ENCODE assay signal across 11 mouse cellular contexts in the genomic region with DNA sequence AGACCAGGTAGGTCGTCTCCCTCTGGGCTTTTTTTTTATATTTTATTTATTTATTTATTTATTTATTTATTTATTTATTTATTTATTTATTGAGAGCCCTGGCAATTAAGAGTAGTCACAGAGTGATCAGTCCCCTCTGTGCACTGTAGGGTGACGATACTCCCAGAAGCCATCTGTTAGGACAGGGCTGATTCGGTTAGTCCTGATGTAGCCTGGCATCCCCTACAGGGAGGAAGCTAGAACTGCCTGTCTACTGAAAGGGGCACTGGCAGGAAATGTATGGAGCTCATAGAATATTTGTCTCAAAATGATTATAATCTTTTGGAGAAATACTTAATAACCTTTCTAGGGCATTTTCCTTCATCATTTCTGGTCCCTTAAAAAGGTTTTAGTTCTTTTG.
DNase-seq lines count a peak whose midpoint lies in the region; ATAC-seq and TF ChIP-seq lines count a peak whose summit lies in the region.
"Had no signal": no experiment of that assay in that cellular context is flagged by ENCODE, and none has a peak within 500 bp of the region (broad histone marks: within the 10 kb centered on the region; RNA-seq: fewer than 3 reads in every experiment).

No protein-coding gene starts in this region.

- H3K27ac ChIP-seq in forebrain, postnatal 0 days (ENCODE audit: low read depth, low read length), result no peak overlapping the region
- no peak overlapping the region for H3K27ac ChIP-seq in forebrain, embryonic 16.5 days (ENCODE audit: low read length)
- H3K27ac ChIP-seq in liver, embryonic 14.5 days, result no peak overlapping the region
- H3K27ac ChIP-seq: embryonic facial prominence, embryonic 13.5 days had no signal

- no peak overlapping the region for H3K4me3 ChIP-seq in forebrain, postnatal 0 days (ENCODE audit: low read depth, low read length)
- no peak overlapping the region for H3K4me3 ChIP-seq in forebrain, embryonic 16.5 days (replicated peaks; ENCODE audit: low read length)
- H3K4me3 ChIP-seq in liver, embryonic 14.5 days (ENCODE audit: insufficient read depth in 1 of 2, low read depth in 2 of 2, low read length in 2 of 2), result no peak overlapping the region
- H3K4me3 ChIP-seq: embryonic facial prominence, embryonic 13.5 days had no signal

- no peak for ATAC-seq in forebrain, postnatal 0 days
- ATAC-seq in forebrain, embryonic 16.5 days, result no peak
- 0 out of 2 replicates have a peak, but pooled peaks have one; percentile 29 for ATAC-seq in liver, embryonic 14.5 days (ENCODE audit: insufficient read depth)
- peak; percentile 69 for ATAC-seq in megakaryocyte progenitor cell, adult 5-6 weeks (replicated peaks; ENCODE audit: poor library complexity)

- H3K4me2 ChIP-seq in forebrain, postnatal 0 days (ENCODE audit: low read depth), result no peak overlapping the region
- H3K4me2 ChIP-seq in forebrain, embryonic 16.5 days (ENCODE audit: low read length), result no peak overlapping the region
- no peak overlapping the region for H3K4me2 ChIP-seq in liver, embryonic 14.5 days (ENCODE audit: low read depth)
- H3K4me2 ChIP-seq: embryonic facial prominence, embryonic 13.5 days had no signal

- no peak for DNase-seq in forebrain, postnatal 0 days
- DNase-seq in liver, embryonic 14.5 days (ENCODE audit: low read depth in 3 of 3, low spot score in 3 of 3), result no peak
- DNase-seq in liver, result no peak
- DNase-seq in R1 (ENCODE audit: low read depth, low spot score), result peak; percentile 18
- DNase-seq in spleen, adult 18-20 months, result no peak
- no peak for DNase-seq in c-Kit-positive CD71-positive TER-119-positive erythroid progenitor cells, embryonic 14.5 days (ENCODE audit: low spot score)
- DNase-seq: adrenal gland, postnatal 14 days; kidney, postnatal 25 days had no signal

- no peaks in the 10 kb centered on the region for H3K27me3 ChIP-seq in forebrain, postnatal 0 days (ENCODE audit: insufficient read depth, low read length)
- no peaks in the 10 kb centered on the region for H3K27me3 ChIP-seq in forebrain, embryonic 16.5 days (replicated peaks; ENCODE audit: control insufficient read depth, insufficient read depth, low read length)
- H3K27me3 ChIP-seq in liver, embryonic 14.5 days (ENCODE audit: control insufficient read depth, insufficient read depth, low read length), result no peaks in the 10 kb centered on the region
- H3K27me3 ChIP-seq: embryonic facial prominence, embryonic 13.5 days had no signal

- no peak overlapping the region for H3K9ac ChIP-seq in forebrain, postnatal 0 days
- H3K9ac ChIP-seq in forebrain, embryonic 16.5 days (replicated peaks; ENCODE audit: low read depth, low read length), result no peak overlapping the region
- no peak overlapping the region for H3K9ac ChIP-seq in liver, embryonic 14.5 days (replicated peaks)
- H3K9ac ChIP-seq: embryonic facial prominence, embryonic 13.5 days had no signal

- no peaks in the 10 kb centered on the region for H3K9me3 ChIP-seq in forebrain, postnatal 0 days (ENCODE audit: low read length)
- no peaks in the 10 kb centered on the region for H3K9me3 ChIP-seq in forebrain, embryonic 16.5 days (ENCODE audit: control insufficient read depth, low read length)
- H3K9me3 ChIP-seq in liver, embryonic 14.5 days (ENCODE audit: control insufficient read depth, low read length), result no peaks in the 10 kb centered on the region
- H3K9me3 ChIP-seq: embryonic facial prominence, embryonic 13.5 days had no signal

- 64% methylated on average over 3 of the region's 3 CpGs for WGBS in forebrain, postnatal 0 days
- WGBS in forebrain, embryonic 16.5 days, result 70% methylated on average over 3 of the region's 3 CpGs
- 69% methylated on average over 3 of the region's 3 CpGs for WGBS in liver, embryonic 14.5 days (ENCODE audit: insufficient replicate concordance)

- no peaks in the 10 kb centered on the region for H3K36me3 ChIP-seq in forebrain, postnatal 0 days (ENCODE audit: insufficient read depth)
- no peaks in the 10 kb centered on the region for H3K36me3 ChIP-seq in forebrain, embryonic 16.5 days (ENCODE audit: control insufficient read depth, insufficient read depth)
- H3K36me3 ChIP-seq in liver, embryonic 14.5 days (replicated peaks; ENCODE audit: control insufficient read depth, insufficient read depth, low read depth), result no peaks in the 10 kb centered on the region
- H3K36me3 ChIP-seq: embryonic facial prominence, embryonic 13.5 days had no signal

- no peak for TF ChIP-seq EP300 in liver, embryonic 14.5 days (IDR thresholded peaks at IDR 0.05; ENCODE audit: low read depth)

- peak; percentile 43 for TF ChIP-seq CTCF in forebrain, postnatal 0 days (IDR thresholded peaks at IDR 0.05; ENCODE audit: low read depth)
- TF ChIP-seq CTCF in liver, embryonic 14.5 days (IDR thresholded peaks at IDR 0.05; ENCODE audit: low read depth), result peak; percentile 41; the same call in 1 of the 2 replicates

- H3K4me1 ChIP-seq in forebrain, postnatal 0 days (ENCODE audit: insufficient read depth), result no peaks in the 10 kb centered on the region; the same call in 1 of the 2 replicates
- peaks cover 24% of the 10 kb centered on the region for H3K4me1 ChIP-seq in forebrain, embryonic 16.5 days (replicated peaks; ENCODE audit: control insufficient read depth, insufficient read depth, low read length)
- H3K4me1 ChIP-seq in liver, embryonic 14.5 days (replicated peaks; ENCODE audit: control insufficient read depth in 2 of 2, insufficient read depth in 2 of 2, low read length in 1 of 2), result peaks cover 0 to 7% of the 10 kb centered on the region in 2 experiments; a peak in 2 of 4 replicates

Comparison
In these comparisons a context has a peak if more than half of its experiments do, and no peak if none do; other contexts are left out.
1. ATAC-seq: peak in liver, embryonic 14.5 days (single experiment) and megakaryocyte progenitor cell, adult 5-6 weeks (single experiment); none in forebrain, postnatal 0 days (single experiment) and forebrain, embryonic 16.5 days (single experiment).